Mouse (Mus musculus) liver, adult 2 months (tissue): ENCODE results near the gene Rpl18.

ENCODE experiments used
- CTCF ChIP-seq: fragments of 200-500 bp; IDR thresholded peaks from 2 replicates; pipeline ENCODE4 v1.5.1; 2011; ENCODE audit warnings: low read depth, low read length, control low read depth
- POLR2A ChIP-seq: fragments of 200-500 bp; IDR thresholded peaks from 2 replicates; pipeline ENCODE4 v1.6.1; 2011; ENCODE audit warnings: low read length, control low read depth; ENCODE audit not compliant: insufficient read depth; ENCODE audit errors: extremely low read depth

GRCm38 (mm10) chr7:45708221-45708761 lies 7.0 kb upstream of the Rpl18 start:
- TF ChIP-seq CTCF (no peak), POLR2A (peak; percentile 24; the same call in 1 of the 2 replicates)
